13 mouse cellular contexts compared by ENCODE assay signal in genomic region chr2:58486441-58487278, GRCm38 (mm10). TPM values are rescaled to one million over a fixed set of nuclear protein-coding genes. Genes with fewer than 3 reads are reported as not detected.
DNase-seq lines count a peak whose midpoint lies in the region; ATAC-seq and TF ChIP-seq lines count a peak whose summit lies in the region.
"Had no signal": no experiment of that assay in that cellular context is flagged by ENCODE, and none has a peak within 500 bp of the region (broad histone marks: within the 10 kb centered on the region; RNA-seq: fewer than 3 reads in every experiment).

No protein-coding gene starts in this region.

- intact Hi-C loops in heart, postnatal 14 days (cut with DNase I), result no loop called here

- H3K9ac ChIP-seq in heart, embryonic 16.5 days (ENCODE audit: low read length), result no peak overlapping the region
- H3K9ac ChIP-seq in forebrain, embryonic 13.5 days, result no peak overlapping the region
- H3K9ac ChIP-seq in lung, postnatal 0 days (replicated peaks; ENCODE audit: low read depth), result no peak overlapping the region

- H3K4me1 ChIP-seq in heart, embryonic 16.5 days (ENCODE audit: control insufficient read depth, insufficient read depth, low read length), result peaks cover 61% of the 10 kb centered on the region
- peaks cover 35% of the 10 kb centered on the region for H3K4me1 ChIP-seq in forebrain, embryonic 13.5 days
- peaks cover 11% of the 10 kb centered on the region; the same call in 1 of the 2 replicates for H3K4me1 ChIP-seq in lung, postnatal 0 days (ENCODE audit: insufficient read depth, low read depth, low read length)
- peaks cover 9% of the 10 kb centered on the region for H3K4me1 ChIP-seq in cerebellum, adult 2 months (ENCODE audit: control insufficient read depth, insufficient read depth, low read length)
- H3K4me1 ChIP-seq: megakaryocyte, embryonic 14.5 days had no signal

- TF ChIP-seq POLR2A in cerebellum, adult 2 months (IDR thresholded peaks at IDR 0.05; ENCODE audit: borderline replicate concordance, insufficient read depth, low read length), result no peak

- H3K27me3 ChIP-seq in heart, embryonic 16.5 days (ENCODE audit: control insufficient read depth, insufficient read depth, low read length), result no peaks in the 10 kb centered on the region
- H3K27me3 ChIP-seq in forebrain, embryonic 13.5 days, result no peaks in the 10 kb centered on the region
- H3K27me3 ChIP-seq in lung, postnatal 0 days (replicated peaks; ENCODE audit: insufficient read depth, low read length), result no peaks in the 10 kb centered on the region
- H3K27me3 ChIP-seq in cerebellum, adult 2 months (ENCODE audit: control insufficient read depth, insufficient read depth, low read length), result no peaks in the 10 kb centered on the region
- H3K27me3 ChIP-seq: megakaryocyte, embryonic 14.5 days had no signal

- no peak for ATAC-seq in heart, embryonic 16.5 days (replicated peaks; ENCODE audit: extremely low read depth, insufficient read depth, low FRiP score)
- ATAC-seq in forebrain, embryonic 13.5 days, result no peak
- peak; percentile 48 for ATAC-seq in lung, postnatal 0 days

- H3K27ac ChIP-seq in heart, embryonic 16.5 days (ENCODE audit: low read length), result peak overlapping the region; percentile 47; the same call in 1 of the 2 replicates
- peak overlapping the region; percentile 44; the same call in 1 of the 2 replicates for H3K27ac ChIP-seq in forebrain, embryonic 13.5 days
- peak overlapping the region; percentile 65 for H3K27ac ChIP-seq in lung, postnatal 0 days (ENCODE audit: low read length)
- H3K27ac ChIP-seq in cerebellum, adult 2 months (ENCODE audit: insufficient read depth, low read length), result no peak overlapping the region

- WGBS in heart, embryonic 16.5 days, result 69% methylated on average over 14 of the region's 14 CpGs
- 39% methylated on average over 13 of the region's 14 CpGs for WGBS in forebrain, embryonic 13.5 days
- 45% methylated on average over 14 of the region's 14 CpGs for WGBS in lung, postnatal 0 days
- WGBS in cerebellum, adult 2 months, result 70% methylated on average over 13 of the region's 14 CpGs

- no peaks in the 10 kb centered on the region for H3K9me3 ChIP-seq in heart, embryonic 16.5 days (replicated peaks; ENCODE audit: control insufficient read depth, low read length)
- no peaks in the 10 kb centered on the region for H3K9me3 ChIP-seq in forebrain, embryonic 13.5 days (replicated peaks)
- H3K9me3 ChIP-seq in lung, postnatal 0 days (ENCODE audit: low read length), result no peaks in the 10 kb centered on the region

- no peak overlapping the region for H3K4me3 ChIP-seq in heart, embryonic 16.5 days (ENCODE audit: low read length)
- H3K4me3 ChIP-seq in forebrain, embryonic 13.5 days, result no peak overlapping the region
- no peak overlapping the region for H3K4me3 ChIP-seq in lung, postnatal 0 days (ENCODE audit: low read depth, low read length)
- no peak overlapping the region for H3K4me3 ChIP-seq in cerebellum, adult 2 months (replicated peaks; ENCODE audit: insufficient read depth, low read depth, low read length)
- H3K4me3 ChIP-seq: megakaryocyte, embryonic 14.5 days had no signal

- TF ChIP-seq CTCF in lung, postnatal 0 days (IDR thresholded peaks at IDR 0.05), result no peak
- TF ChIP-seq CTCF in cerebellum, adult 2 months (IDR thresholded peaks at IDR 0.05; ENCODE audit: borderline replicate concordance, insufficient read depth, low read depth, low read length), result no peak

- no peak for DNase-seq in heart, postnatal 14 days
- DNase-seq in WW6 (ENCODE audit: low read depth, low spot score), result peak; percentile 9
- peak; percentile 70 for DNase-seq in lung, postnatal 0 days (ENCODE audit: low spot score)
- DNase-seq in gastrocnemius, postnatal 4 days (ENCODE audit: low spot score in 2 of 2), result no peak
- DNase-seq in cerebellum, adult 2 months, result no peak
- no peak for DNase-seq in urinary bladder, adult 2 months (ENCODE audit: low spot score)
- DNase-seq: adrenal gland, postnatal 25 days had no signal

- H3K36me3 ChIP-seq in heart, embryonic 16.5 days (ENCODE audit: control insufficient read depth, insufficient read depth), result no peaks in the 10 kb centered on the region
- no peaks in the 10 kb centered on the region for H3K36me3 ChIP-seq in forebrain, embryonic 13.5 days (ENCODE audit: poor library complexity, severe bottlenecking)
- H3K36me3 ChIP-seq in lung, postnatal 0 days (ENCODE audit: insufficient read depth, low read length), result no peaks in the 10 kb centered on the region

- H3K4me2 ChIP-seq in heart, embryonic 16.5 days (ENCODE audit: low read depth, low read length), result no peak overlapping the region
- no peak overlapping the region for H3K4me2 ChIP-seq in forebrain, embryonic 13.5 days
- no peak overlapping the region for H3K4me2 ChIP-seq in lung, postnatal 0 days (replicated peaks; ENCODE audit: low read depth, low read length)

- no peak for TF ChIP-seq EP300 in lung, postnatal 0 days (IDR thresholded peaks at IDR 0.05)

RNA-seq across cellular contexts. Expression of gene Gm17409, which starts 16.7 kb away (rescaled TPM):
- not detected in 2 replicates for polyA plus RNA-seq in heart, embryonic 16.5 days (2015; fragmentation: Nextera tagmentation; extraction: Ambion mirVana)
- total RNA-seq in heart, postnatal 14 days (2021), result not detected
- not detected in 2 replicates for polyA plus RNA-seq in forebrain, embryonic 13.5 days (2015; fragmentation: Nextera tagmentation; extraction: Ambion mirVana)
- polyA plus RNA-seq in lung, postnatal 0 days (2015; fragmentation: Nextera tagmentation; extraction: Ambion mirVana), result not detected in 2 replicates
- total RNA-seq in gastrocnemius, postnatal 4 days (2021), result not detected
- not detected in 2 replicates for polyA plus RNA-seq in cerebellum, adult 2 months (2012; rRNA removed)
- polyA plus RNA-seq in urinary bladder, adult 2 months (2012; rRNA removed), result not detected in 2 replicates
- total RNA-seq: adrenal gland, postnatal 25 days; layer of hippocampus, postnatal 25 days had no signal
- polyA plus RNA-seq: cortical plate, adult 2 months; heart, embryonic 14.5 days had no signal

Comparison
In these comparisons a context has a peak if more than half of its experiments do, and no peak if none do; other contexts are left out.
1. DNase-seq: peak in WW6 (single experiment) and lung, postnatal 0 days (single experiment); none in heart, postnatal 14 days (0 of 2), gastrocnemius, postnatal 4 days (0 of 2), cerebellum, adult 2 months (0 of 2) and urinary bladder, adult 2 months (single experiment).